ENCODE assay signal across 12 mouse cellular contexts in genomic region chr7:116156072-116156893, GRCm38 (mm10).
DNase-seq lines count a peak whose midpoint lies in the region; ATAC-seq and TF ChIP-seq lines count a peak whose summit lies in the region.
"Had no signal": no experiment of that assay in that cellular context is flagged by ENCODE, and none has a peak within 500 bp of the region (broad histone marks: within the 10 kb centered on the region; RNA-seq: fewer than 3 reads in every experiment).

No protein-coding gene starts in this region.

- H3K27ac ChIP-seq in heart, embryonic 11.5 days (ENCODE audit: low read depth, low read length), result no peak overlapping the region
- no peak overlapping the region for H3K27ac ChIP-seq in testis, adult 2 months (ENCODE audit: control insufficient read depth, insufficient read depth, low read depth, low read length)
- H3K27ac ChIP-seq in heart, embryonic 13.5 days (replicated peaks), result no peak overlapping the region
- H3K27ac ChIP-seq: forebrain, embryonic 13.5 days; liver, embryonic 15.5 days had no signal

- H3K4me1 ChIP-seq in heart, embryonic 11.5 days (ENCODE audit: control insufficient read depth, insufficient read depth, low read length), result no peaks in the 10 kb centered on the region
- H3K4me1 ChIP-seq in testis, adult 2 months (ENCODE audit: control insufficient read depth, insufficient read depth, low read length), result no peaks in the 10 kb centered on the region
- peaks cover 4% of the 10 kb centered on the region; the same call in 1 of the 2 replicates for H3K4me1 ChIP-seq in heart, embryonic 13.5 days
- H3K4me1 ChIP-seq: forebrain, embryonic 13.5 days; liver, embryonic 15.5 days had no signal

- peak; percentile 27; the same call in 1 of the 2 replicates for TF ChIP-seq CTCF in testis, adult 2 months (IDR thresholded peaks at IDR 0.05; ENCODE audit: control insufficient read depth, insufficient read depth, insufficient replicate concordance, low read depth, low read length)

- H3K9ac ChIP-seq in heart, embryonic 11.5 days (ENCODE audit: low read depth, low read length), result no peak overlapping the region
- H3K9ac ChIP-seq in heart, embryonic 13.5 days, result 0 out of 2 replicates have a peak overlapping the region, but pooled peaks have one; percentile 19
- H3K9ac ChIP-seq: forebrain, embryonic 13.5 days; liver, embryonic 15.5 days had no signal

- no peak overlapping the region for H3K4me2 ChIP-seq in heart, embryonic 11.5 days
- no peak overlapping the region for H3K4me2 ChIP-seq in heart, embryonic 13.5 days
- H3K4me2 ChIP-seq: forebrain, embryonic 13.5 days; liver, embryonic 15.5 days had no signal

- no peaks in the 10 kb centered on the region for H3K9me3 ChIP-seq in heart, embryonic 11.5 days (replicated peaks; ENCODE audit: control insufficient read depth, low read length)
- H3K9me3 ChIP-seq in heart, embryonic 13.5 days, result no peaks in the 10 kb centered on the region
- H3K9me3 ChIP-seq: forebrain, embryonic 13.5 days; liver, embryonic 15.5 days had no signal

- H3K36me3 ChIP-seq in heart, embryonic 11.5 days (ENCODE audit: control insufficient read depth, insufficient read depth, low read length), result peaks cover 7% of the 10 kb centered on the region; the same call in 1 of the 2 replicates
- H3K36me3 ChIP-seq in testis, adult 2 months (ENCODE audit: control insufficient read depth, insufficient read depth, low read length), result no peaks in the 10 kb centered on the region
- H3K36me3 ChIP-seq in heart, embryonic 13.5 days, result peaks cover 90% of the 10 kb centered on the region
- H3K36me3 ChIP-seq: liver, embryonic 15.5 days had no signal

- peak; percentile 16 for DNase-seq in heart, adult 8-10 months (ENCODE audit: low spot score)
- DNase-seq in testis, postnatal 10 days (ENCODE audit: low spot score), result no peak
- DNase-seq in urinary bladder, postnatal 25 days (ENCODE audit: low spot score), result no peak
- DNase-seq in urinary bladder, postnatal 4 days (ENCODE audit: low spot score in 2 of 2), result no peak
- DNase-seq: cerebellum, adult 9-10 months; thymus, adult 18-20 months had no signal

- no peaks in the 10 kb centered on the region for H3K27me3 ChIP-seq in heart, embryonic 11.5 days (ENCODE audit: control insufficient read depth, insufficient read depth, low read length)
- no peaks in the 10 kb centered on the region for H3K27me3 ChIP-seq in testis, adult 2 months (ENCODE audit: control insufficient read depth, insufficient read depth, low read length)
- no peaks in the 10 kb centered on the region for H3K27me3 ChIP-seq in heart, embryonic 13.5 days (replicated peaks)
- H3K27me3 ChIP-seq: forebrain, embryonic 13.5 days; liver, embryonic 15.5 days; Patski had no signal

- 50% methylated on average over 17 of the region's 17 CpGs for WGBS in heart, embryonic 11.5 days (ENCODE audit: insufficient replicate concordance)
- WGBS in heart, embryonic 13.5 days, result 51% methylated on average over 17 of the region's 17 CpGs

- TF ChIP-seq POLR2A in testis, adult 2 months (IDR thresholded peaks at IDR 0.05; ENCODE audit: control insufficient read depth, low read depth, low read length), result no peak

- ATAC-seq in heart, embryonic 11.5 days (replicated peaks; ENCODE audit: insufficient number of reproducible peaks, low FRiP score, low TSS enrichment), result no peak
- ATAC-seq in heart, embryonic 13.5 days (ENCODE audit: extremely low read depth, insufficient number of reproducible peaks, low FRiP score, low TSS enrichment), result no peak
- ATAC-seq: forebrain, embryonic 13.5 days; Patski had no signal

- no peak overlapping the region for H3K4me3 ChIP-seq in heart, embryonic 11.5 days (ENCODE audit: low read depth, low read length)
- H3K4me3 ChIP-seq in testis, adult 2 months (ENCODE audit: control insufficient read depth, low read depth, low read length), result no peak overlapping the region
- H3K4me3 ChIP-seq in heart, embryonic 13.5 days, result no peak overlapping the region
- H3K4me3 ChIP-seq: forebrain, embryonic 13.5 days; liver, embryonic 15.5 days had no signal
